Mouse (Mus musculus) MEL (cell line): ENCODE data around the gene Trpm8.

Source experiments
- BHLHE40 ChIP-seq: IDR thresholded peaks from 2 replicates; pipeline ENCODE4 v1.6.1; 2012; ENCODE audit warnings: low read depth, mild to moderate bottlenecking, inconsistent platforms, low read length, improper control_type of control experiment, borderline replicate concordance
- CTCF ChIP-seq, 3 experiments: IDR thresholded peaks in 2 of 3; conservative IDR thresholded peaks in 1 of 3; 2 replicates each; pipeline ENCODE4 v1.5.1; 2011 to 2012; ENCODE audit warnings: low read length in 3 of 3, low read depth in 2 of 3, mild to moderate bottlenecking in 2 of 3, improper control_type of control experiment in 1 of 3, inconsistent platforms in 1 of 3, mixed read lengths in 1 of 3, moderate library complexity in 1 of 3; ENCODE audit not compliant: control insufficient read depth in 1 of 3, insufficient read depth in 1 of 3, poor library complexity in 1 of 3, severe bottlenecking in 1 of 3
- EP300 ChIP-seq, 2 experiments: IDR thresholded peaks; 2 replicates each; pipeline ENCODE4 v1.6.1; 2011; ENCODE audit warnings: improper control_type of control experiment in 2 of 2, low read length in 2 of 2, low read depth in 1 of 2, mild to moderate bottlenecking in 1 of 2
- KAT2A ChIP-seq: conservative IDR thresholded peaks from 2 replicates; pipeline ENCODE4 v1.6.1; 2012; ENCODE audit warnings: low read depth, low read length, improper control_type of control experiment, inconsistent platforms
- MAX ChIP-seq: IDR thresholded peaks from 2 replicates; pipeline ENCODE4 v1.6.1; 2011; ENCODE audit warnings: low read length, improper control_type of control experiment
- NRF1 ChIP-seq: IDR thresholded peaks from 2 replicates; pipeline ENCODE4 v1.6.1; 2014; ENCODE audit warnings: low read depth, mild to moderate bottlenecking, inconsistent platforms, low read length, improper control_type of control experiment, moderate library complexity; ENCODE audit not compliant: poor library complexity, insufficient read depth, severe bottlenecking
- POLR2A ChIP-seq, 2 experiments: IDR thresholded peaks; 2 replicates each; pipeline ENCODE4 v1.6.1; 2011 to 2012; ENCODE audit warnings: low read length in 2 of 2, mild to moderate bottlenecking in 2 of 2, control low read depth in 1 of 2, improper control_type of control experiment in 1 of 2, low read depth in 1 of 2, moderate library complexity in 1 of 2; ENCODE audit not compliant: control insufficient read depth in 1 of 2, insufficient read depth in 1 of 2, poor library complexity in 1 of 2
- RCOR1 ChIP-seq: IDR thresholded peaks from 2 replicates; pipeline ENCODE4 v1.6.1; 2012; ENCODE audit warnings: low read depth, mild to moderate bottlenecking, inconsistent platforms, low read length, improper control_type of control experiment
- ZMIZ1 ChIP-seq: IDR thresholded peaks from 2 replicates; pipeline ENCODE4 v1.6.1; 2012; ENCODE audit warnings: low read depth, mild to moderate bottlenecking, inconsistent platforms, low read length, improper control_type of control experiment, moderate library complexity

DNA sequence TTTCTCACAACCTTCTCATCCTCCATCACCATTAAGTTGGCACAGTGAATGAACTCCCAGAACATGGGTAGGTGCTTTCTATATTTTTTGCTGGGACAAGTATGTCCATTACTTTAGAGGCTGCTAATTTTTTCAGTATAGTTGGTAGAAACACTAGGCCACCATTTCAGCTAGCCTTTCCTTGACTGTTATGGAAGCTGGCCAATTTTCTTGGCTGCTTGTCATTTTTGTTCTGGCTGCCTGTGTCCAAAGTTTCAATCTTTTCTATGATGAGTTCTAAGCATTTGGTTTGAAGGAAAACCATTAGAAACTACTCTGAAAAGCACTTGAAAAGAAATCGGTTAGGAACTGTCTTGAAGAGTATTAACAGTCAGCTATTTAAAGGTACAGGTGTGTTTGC is 101.0 kb downstream of the Trpm8 start:
- no peak for TF ChIP-seq ZMIZ1
- TF ChIP-seq NRF1, result no peak
- TF ChIP-seq BHLHE40, result no peak
- TF ChIP-seq RCOR1, result no peak
- TF ChIP-seq KAT2A, result no peak
- no peak for TF ChIP-seq POLR2A (IDR thresholded peaks at IDR 0.05; ENCODE audit: control insufficient read depth in 1 of 2, insufficient read depth in 1 of 2, low read depth in 1 of 2, low read length in 2 of 2, poor library complexity in 1 of 2)
- TF ChIP-seq MAX, result no peak
- no peak for TF ChIP-seq EP300 (IDR thresholded peaks at IDR 0.05; ENCODE audit: low read depth in 1 of 2, low read length in 2 of 2)
- no peak for TF ChIP-seq CTCF (IDR thresholded peaks at IDR 0.05 in 2 of 3, conservative IDR thresholded peaks at IDR 0.05 in 1 of 3; ENCODE audit: control insufficient read depth in 1 of 3, insufficient read depth in 1 of 3, low read depth in 2 of 3, low read length in 3 of 3, poor library complexity in 1 of 3, severe bottlenecking in 1 of 3)
